Mouse (Mus musculus): Measurements from ENCODE around the gene Itpr1.

DNA sequence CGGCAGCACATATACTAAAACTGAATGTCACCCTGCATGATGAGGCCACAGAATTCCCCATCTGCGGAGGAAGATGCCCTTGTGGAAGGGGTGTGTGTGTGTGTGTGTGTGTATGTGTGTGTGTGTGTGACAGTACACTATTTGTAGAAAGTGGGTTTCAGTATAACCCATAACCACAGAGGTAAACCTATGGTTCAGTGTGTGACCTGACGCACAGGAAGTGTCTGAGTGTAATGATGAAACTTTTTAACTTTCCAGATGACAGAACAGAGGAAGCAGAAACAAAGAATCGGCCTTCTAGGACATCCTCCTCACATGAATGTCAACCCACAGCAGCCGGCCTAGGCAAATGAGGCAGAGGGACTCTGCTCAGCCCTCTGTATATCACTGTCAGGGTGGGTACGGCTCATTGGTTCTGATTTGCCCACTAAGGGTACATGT is 336.6 kb downstream of the Itpr1 start:
- no peak for TF ChIP-seq GATA1 (IDR thresholded peaks at IDR 0.05; ENCODE audit: low read length)
- TF ChIP-seq TAL1 (IDR thresholded peaks at IDR 0.05; ENCODE audit: low read length), result no peak

Measured in erythroblast, embryonic 14.5 days (primary cell).